ENCODE assay signal across 22 mouse cellular contexts in the genomic region with DNA sequence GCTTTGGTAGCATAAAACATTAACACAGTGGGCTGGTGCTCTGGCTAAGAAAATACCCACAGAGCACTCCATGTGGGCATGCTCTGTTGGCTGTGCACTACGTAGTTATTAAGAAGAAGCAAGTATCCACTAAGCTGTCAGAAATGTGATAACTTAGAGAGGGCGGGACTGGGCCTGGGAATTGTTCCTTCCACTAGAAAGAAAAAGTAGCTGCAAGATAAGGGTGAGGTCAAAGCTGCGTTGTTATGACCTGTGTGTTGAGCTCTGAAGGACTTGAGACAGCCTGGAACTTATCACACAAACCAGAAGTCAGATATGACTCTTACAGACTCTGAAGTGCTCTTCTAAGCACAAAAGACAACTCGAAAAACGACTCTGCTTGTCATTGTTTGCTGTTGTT. TPM values are rescaled to one million over a fixed set of nuclear protein-coding genes. Genes with fewer than 3 reads are reported as not detected.
A peak's percentile ranks its signal among the peaks of the same experiment; 100 is the strongest.
DNase-seq lines count a peak whose midpoint lies in the region; ATAC-seq and TF ChIP-seq lines count a peak whose summit lies in the region.
"Had no signal": no experiment of that assay in that cellular context is flagged by ENCODE, and none has a peak within 500 bp of the region (broad histone marks: within the 10 kb centered on the region; RNA-seq: fewer than 3 reads in every experiment).

No protein-coding gene starts in this region.

- WGBS in heart, embryonic 14.5 days: 4% methylated on average over 5 of the region's 5 CpGs
- WGBS in liver, embryonic 11.5 days: 16% methylated on average over 5 of the region's 5 CpGs
- WGBS in limb, embryonic 10.5 days: 85% methylated on average over 5 of the region's 5 CpGs

- no peak for TF ChIP-seq CTCF in gastrocnemius, adult 2 months (IDR thresholded peaks at IDR 0.05)

- no peaks in the 10 kb centered on the region; the same call in 1 of the 2 replicates for H3K27me3 ChIP-seq in heart, embryonic 14.5 days (ENCODE audit: control insufficient read depth, insufficient read depth, low read length)
- no peaks in the 10 kb centered on the region for H3K27me3 ChIP-seq in liver, embryonic 11.5 days (replicated peaks; ENCODE audit: control insufficient read depth, insufficient read depth, low read length)
- 0 out of 2 replicates have a peak, but pooled peaks cover 5% of the 10 kb centered on the region for H3K27me3 ChIP-seq in limb, embryonic 10.5 days (ENCODE audit: low read depth, poor library complexity, severe bottlenecking)
- H3K27me3 ChIP-seq: embryonic facial prominence, embryonic 15.5 days; neural tube, embryonic 12.5 days had no signal

- intact Hi-C loops in gastrocnemius, adult 2 months (cut with DNase I): no loop called here
- intact Hi-C loops in heart, postnatal 10 days (cut with DNase I): no loop called here

- peak overlapping the region; percentile 20; the same call in 1 of the 2 replicates for H3K27ac ChIP-seq in gastrocnemius, adult 2 months
- peak overlapping the region; percentile 81 to 82; a peak in 3 of 4 replicates for H3K27ac ChIP-seq in heart, embryonic 14.5 days (replicated peaks in 1 of 2; ENCODE audit: control insufficient read depth in 1 of 2, insufficient read depth in 1 of 2, low read depth in 2 of 2, low read length in 2 of 2)
- H3K27ac ChIP-seq in liver, embryonic 11.5 days (ENCODE audit: low read depth, low read length): peak overlapping the region; percentile 87
- no peak overlapping the region for H3K27ac ChIP-seq in limb, embryonic 10.5 days
- H3K27ac ChIP-seq: embryonic facial prominence, embryonic 15.5 days; hindbrain, embryonic 14.5 days; left cerebral cortex, adult 2 months; midbrain, embryonic 12.5 days; neural tube, embryonic 12.5 days had no signal

- H3K9ac ChIP-seq in heart, embryonic 14.5 days (ENCODE audit: low read length): no peak overlapping the region
- H3K9ac ChIP-seq in liver, embryonic 11.5 days (ENCODE audit: low read depth, low read length): no peak overlapping the region
- H3K9ac ChIP-seq: embryonic facial prominence, embryonic 15.5 days; hindbrain, embryonic 14.5 days; lung, embryonic 14.5 days; midbrain, embryonic 12.5 days; neural tube, embryonic 12.5 days had no signal

- no peak for ATAC-seq in heart, embryonic 14.5 days (ENCODE audit: insufficient number of reproducible peaks, insufficient read depth, low FRiP score, low read depth)
- peak; percentile 86 for ATAC-seq in liver, embryonic 11.5 days (replicated peaks; ENCODE audit: low FRiP score)
- peak; percentile 81 for ATAC-seq in megakaryocyte progenitor cell, adult 5-6 weeks (replicated peaks; ENCODE audit: poor library complexity)
- ATAC-seq: forebrain, embryonic 16.5 days had no signal

- peaks cover 30 to 80% of the 10 kb centered on the region in 2 experiments for H3K4me1 ChIP-seq in heart, embryonic 14.5 days (ENCODE audit: control insufficient read depth in 2 of 2, insufficient read depth in 2 of 2, low read length in 2 of 2)
- H3K4me1 ChIP-seq in liver, embryonic 11.5 days (replicated peaks; ENCODE audit: control insufficient read depth, insufficient read depth, low read length): peaks cover 55% of the 10 kb centered on the region
- H3K4me1 ChIP-seq in limb, embryonic 10.5 days: peaks cover 6% of the 10 kb centered on the region; the same call in 1 of the 2 replicates

- H3K9me3 ChIP-seq in heart, embryonic 14.5 days (ENCODE audit: control insufficient read depth, low read length): no peaks in the 10 kb centered on the region
- no peaks in the 10 kb centered on the region for H3K9me3 ChIP-seq in liver, embryonic 11.5 days (ENCODE audit: control insufficient read depth, low read length)
- no peaks in the 10 kb centered on the region for H3K9me3 ChIP-seq in limb, embryonic 10.5 days (replicated peaks)
- H3K9me3 ChIP-seq: embryonic facial prominence, embryonic 15.5 days; midbrain, embryonic 12.5 days; neural tube, embryonic 12.5 days had no signal

- H3K36me3 ChIP-seq in heart, embryonic 14.5 days (ENCODE audit: control insufficient read depth, insufficient read depth, low read length): no peaks in the 10 kb centered on the region
- H3K36me3 ChIP-seq in liver, embryonic 11.5 days (ENCODE audit: control insufficient read depth, insufficient read depth, low read length): no peaks in the 10 kb centered on the region
- H3K36me3 ChIP-seq in limb, embryonic 10.5 days: no peaks in the 10 kb centered on the region
- H3K36me3 ChIP-seq: embryonic facial prominence, embryonic 15.5 days; neural tube, embryonic 12.5 days had no signal

- H3K4me3 ChIP-seq in gastrocnemius, adult 2 months: no peak overlapping the region
- H3K4me3 ChIP-seq in heart, embryonic 14.5 days (ENCODE audit: control insufficient read depth in 1 of 2, insufficient read depth in 1 of 2, low read depth in 1 of 2, low read length in 2 of 2): no peak overlapping the region
- no peak overlapping the region for H3K4me3 ChIP-seq in liver, embryonic 11.5 days (ENCODE audit: low read depth, low read length)
- no peak overlapping the region for H3K4me3 ChIP-seq in limb, embryonic 10.5 days
- H3K4me3 ChIP-seq: embryonic facial prominence, embryonic 15.5 days; left cerebral cortex, adult 2 months; midbrain, embryonic 12.5 days; neural tube, embryonic 12.5 days had no signal

- no peak for DNase-seq in gastrocnemius, adult 2 months
- no peak for DNase-seq in gastrocnemius, adult 8-10 months (ENCODE audit: low spot score in 2 of 2)
- DNase-seq in heart, postnatal 10 days: no peak
- peak; percentile 30 for DNase-seq in liver, embryonic 11.5 days (ENCODE audit: low spot score)
- DNase-seq in limb, embryonic 10.5 days (ENCODE audit: low spot score): no peak
- DNase-seq in natural killer cell, adult 2 months (ENCODE audit: low spot score in 2 of 2): no peak
- DNase-seq: adrenal gland, postnatal 14 days; cerebellum, adult 18-20 months; cerebellum, postnatal 25 days; kidney, adult 9 months; kidney, postnatal 25 days; lung, embryonic 14.5 days; lung, postnatal 36 days; thymus, postnatal 14 days had no signal

- no peak overlapping the region for H3K4me2 ChIP-seq in heart, embryonic 14.5 days (ENCODE audit: low read length)
- H3K4me2 ChIP-seq in liver, embryonic 11.5 days: peak overlapping the region; percentile 44
- H3K4me2 ChIP-seq: embryonic facial prominence, embryonic 15.5 days; hindbrain, embryonic 14.5 days; lung, embryonic 14.5 days; midbrain, embryonic 12.5 days; neural tube, embryonic 12.5 days had no signal

RNA-seq across cellular contexts. Expression of gene Rtp4, which starts 19.5 kb away (rescaled TPM):
- total RNA-seq in gastrocnemius, adult 2 months (2021): 1 to 10 TPM in 1 of 2 experiments, under 1 TPM in 1; 0.79 to 1.8 TPM
- 1 to 10 TPM in 2 of 4 experiments, under 1 TPM in 2; 0.75 to 1.4 (median 1.1) TPM for total RNA-seq in gastrocnemius, adult 8-10 months (2022)
- polyA plus RNA-seq in heart, embryonic 14.5 days (2014; fragmentation: Nextera tagmentation; extraction: Ambion mirVana): 7.8 and 9.5 TPM in 2 replicates
- 1 to 10 TPM; 1.7 to 2.1 TPM for total RNA-seq in heart, postnatal 10 days (2021)
- 4.2 and 4.6 TPM in 2 replicates for polyA plus RNA-seq in liver, embryonic 11.5 days (2014; fragmentation: Nextera tagmentation; extraction: Ambion mirVana)
- total RNA-seq in megakaryocyte progenitor cell, adult 5-6 weeks (2015): 4.6 and 5.6 TPM in 2 replicates
- 1.2 and 2.4 TPM in 2 replicates for total RNA-seq in megakaryocyte progenitor cell, adult 5-6 weeks (2017)
- 0.85 and 0.98 TPM in 2 replicates for polyA plus RNA-seq in limb, embryonic 10.5 days (2016; fragmentation: Nextera tagmentation; extraction: Ambion mirVana)

RNA-seq across cellular contexts. Expression of gene Masp1, which starts 20.1 kb away (rescaled TPM):
- 10 to 100 TPM in 1 of 2 experiments, 1 to 10 TPM in 1; 7.7 to 18.7 TPM for total RNA-seq in gastrocnemius, adult 2 months (2021)
- 10 to 100 TPM in 1 of 4 experiments, 1 to 10 TPM in 3; 7.2 to 11.9 (median 9.1) TPM for total RNA-seq in gastrocnemius, adult 8-10 months (2022)
- 17.2 and 18.0 TPM in 2 replicates for polyA plus RNA-seq in heart, embryonic 14.5 days (2014; fragmentation: Nextera tagmentation; extraction: Ambion mirVana)
- 10 to 100 TPM; 24.5 TPM for total RNA-seq in heart, postnatal 10 days (2021)
- polyA plus RNA-seq in liver, embryonic 11.5 days (2014; fragmentation: Nextera tagmentation; extraction: Ambion mirVana): 21.6 and 23.1 TPM in 2 replicates
- total RNA-seq in megakaryocyte progenitor cell, adult 5-6 weeks (2015): not detected in 2 replicates
- total RNA-seq in megakaryocyte progenitor cell, adult 5-6 weeks (2017): not detected in 2 replicates
- polyA plus RNA-seq in limb, embryonic 10.5 days (2016; fragmentation: Nextera tagmentation; extraction: Ambion mirVana): 3.7 and 3.8 TPM in 2 replicates

Comparison
In these comparisons a context has a peak if more than half of its experiments do, and no peak if none do; other contexts are left out.
1. RNA of gene Masp1, which starts 20.1 kb away (total RNA-seq): 24.5 TPM in heart, postnatal 10 days, 7.7 to 18.7 TPM in gastrocnemius, adult 2 months and 7.2 to 11.9 TPM in gastrocnemius, adult 8-10 months; not detected in megakaryocyte progenitor cell, adult 5-6 weeks; every median in the first group is over 4 times any median in the second.